8 mouse cellular contexts compared by ENCODE assay signal in the genomic region with DNA sequence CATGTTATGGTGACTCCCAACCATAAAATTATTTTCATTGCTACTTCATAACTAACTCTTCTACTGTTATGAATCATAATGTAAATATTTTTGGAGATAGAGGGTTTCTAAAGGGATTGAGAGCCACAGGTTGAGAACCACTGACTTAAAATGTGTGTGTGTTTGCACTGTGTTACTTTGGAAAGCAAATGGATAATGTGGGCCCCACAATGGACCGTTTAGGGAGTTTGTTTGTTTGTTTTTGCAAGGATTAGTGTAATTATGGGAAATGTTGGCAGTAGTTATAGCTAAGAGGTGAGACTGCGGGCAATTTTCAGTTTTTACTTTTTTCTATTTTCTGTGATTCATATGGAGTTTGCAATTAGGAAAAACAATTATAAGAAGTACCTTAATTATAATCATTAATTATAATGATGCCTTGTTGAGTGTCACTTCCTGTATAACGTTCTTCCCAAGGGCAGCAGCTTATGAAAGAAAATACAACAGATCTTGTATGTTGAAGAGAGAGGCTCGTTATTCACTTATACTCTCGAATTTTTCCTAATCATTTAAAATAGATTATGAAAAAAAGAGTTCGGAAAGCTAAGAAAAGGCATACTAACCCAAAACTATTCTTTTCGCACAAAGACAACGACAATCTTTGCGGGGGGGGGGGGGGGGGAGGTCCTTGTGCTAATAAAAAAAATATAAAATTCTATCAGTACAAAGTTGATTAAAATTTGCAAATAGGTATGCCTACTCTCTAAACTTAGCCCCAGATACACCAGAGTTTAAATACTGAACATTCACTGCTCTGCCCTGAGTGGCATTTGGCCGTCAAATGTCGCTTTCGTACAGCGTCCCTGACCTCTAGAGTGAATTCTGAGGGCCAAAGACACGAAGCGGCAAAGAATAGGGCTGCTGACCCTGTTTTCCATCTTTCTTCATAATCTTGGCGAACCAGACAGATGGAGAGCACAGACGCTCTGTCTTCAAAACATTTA. TPM values are rescaled to one million over a fixed set of nuclear protein-coding genes. Genes with fewer than 3 reads are reported as not detected.
DNase-seq lines count a peak whose midpoint lies in the region; ATAC-seq and TF ChIP-seq lines count a peak whose summit lies in the region.

No protein-coding gene starts in this region.

- H3K9ac ChIP-seq in forebrain, embryonic 13.5 days = peak overlapping the region; percentile 56
- peak overlapping the region; percentile 66 for H3K9ac ChIP-seq in limb, embryonic 14.5 days (ENCODE audit: low read depth, low read length, severe bottlenecking)
- H3K9ac ChIP-seq in neural tube, embryonic 15.5 days (replicated peaks) = peak overlapping the region; percentile 60

- TF ChIP-seq POLR2A in limb, embryonic 14.5 days (IDR thresholded peaks at IDR 0.05; ENCODE audit: borderline replicate concordance, extremely low read depth, insufficient read depth, insufficient read length) = no peak

- intact Hi-C loops in left cerebral cortex, postnatal 36 days (cut with DNase I) = loop anchor here (1.0 to 2.0 kb wide), 2 partner anchors 39 to 128 kb away; no protein-coding TSS in a partner anchor

- DNase-seq in layer of hippocampus, adult 2 months (ENCODE audit: low spot score in 2 of 2) = peak in 1 of 2 experiments; percentile 13
- DNase-seq in layer of hippocampus, adult 8-10 months (ENCODE audit: low spot score in 2 of 2) = no peak
- DNase-seq in adrenal gland, postnatal 36 days = peak; percentile 52 to 58
- DNase-seq in limb, embryonic 14.5 days (ENCODE audit: low spot score) = no peak
- DNase-seq in left cerebral cortex, postnatal 36 days (ENCODE audit: low spot score in 2 of 2) = no peak
- DNase-seq in layer of hippocampus, adult 9-11 months = no peak

- H3K36me3 ChIP-seq in forebrain, embryonic 13.5 days (ENCODE audit: poor library complexity, severe bottlenecking) = peaks cover 14% of the 10 kb centered on the region
- peaks cover 10% of the 10 kb centered on the region for H3K36me3 ChIP-seq in limb, embryonic 14.5 days (ENCODE audit: control insufficient read depth, insufficient read depth, low read length)
- no peaks in the 10 kb centered on the region for H3K36me3 ChIP-seq in neural tube, embryonic 15.5 days

- H3K4me2 ChIP-seq in forebrain, embryonic 13.5 days = peak overlapping the region; percentile 64
- peak overlapping the region; percentile 48 for H3K4me2 ChIP-seq in limb, embryonic 14.5 days (replicated peaks; ENCODE audit: low read depth, low read length, severe bottlenecking)
- H3K4me2 ChIP-seq in neural tube, embryonic 15.5 days = peak overlapping the region; percentile 74

- no peak for TF ChIP-seq CTCF in layer of hippocampus, adult 2 months (conservative IDR thresholded peaks at IDR 0.05)

- peak overlapping the region; percentile 81 for H3K4me3 ChIP-seq in layer of hippocampus, adult 2 months
- H3K4me3 ChIP-seq in forebrain, embryonic 13.5 days = peak overlapping the region; percentile 56
- H3K4me3 ChIP-seq in limb, embryonic 14.5 days (replicated peaks; ENCODE audit: low read length) = peak overlapping the region; percentile 48
- H3K4me3 ChIP-seq in neural tube, embryonic 15.5 days (replicated peaks) = peak overlapping the region; percentile 77

- peak; percentile 65 for ATAC-seq in forebrain, embryonic 13.5 days
- peak; percentile 45 for ATAC-seq in limb, embryonic 14.5 days (ENCODE audit: low FRiP score, low read depth)
- peak; percentile 67 for ATAC-seq in neural tube, embryonic 15.5 days (ENCODE audit: low FRiP score)

- no peaks in the 10 kb centered on the region; the same call in 1 of the 2 replicates for H3K9me3 ChIP-seq in forebrain, embryonic 13.5 days (replicated peaks)
- 0 out of 2 replicates have a peak, but pooled peaks cover 2% of the 10 kb centered on the region for H3K9me3 ChIP-seq in limb, embryonic 14.5 days (ENCODE audit: control insufficient read depth, low read length)
- no peaks in the 10 kb centered on the region for H3K9me3 ChIP-seq in neural tube, embryonic 15.5 days (replicated peaks)

- no peaks in the 10 kb centered on the region for H3K27me3 ChIP-seq in forebrain, embryonic 13.5 days
- no peaks in the 10 kb centered on the region for H3K27me3 ChIP-seq in limb, embryonic 14.5 days (ENCODE audit: control insufficient read depth, insufficient read depth, low read length)
- H3K27me3 ChIP-seq in neural tube, embryonic 15.5 days (replicated peaks) = no peaks in the 10 kb centered on the region

- H3K27ac ChIP-seq in layer of hippocampus, adult 2 months = peak overlapping the region; percentile 58; the same call in 1 of the 2 replicates
- H3K27ac ChIP-seq in forebrain, embryonic 13.5 days = no peak overlapping the region; the same call in 1 of the 2 replicates
- H3K27ac ChIP-seq in limb, embryonic 14.5 days (replicated peaks; ENCODE audit: low read depth, low read length) = peak overlapping the region; percentile 86
- H3K27ac ChIP-seq in neural tube, embryonic 15.5 days (replicated peaks) = peak overlapping the region; percentile 75

- 5% methylated on average over 17 of the region's 17 CpGs for WGBS in forebrain, embryonic 13.5 days
- 3% methylated on average over 17 of the region's 17 CpGs for WGBS in limb, embryonic 14.5 days
- WGBS in neural tube, embryonic 15.5 days = 4% methylated on average over 17 of the region's 17 CpGs

- 0 out of 2 replicates have a peak, but pooled peaks cover 7% of the 10 kb centered on the region for H3K4me1 ChIP-seq in forebrain, embryonic 13.5 days
- H3K4me1 ChIP-seq in limb, embryonic 14.5 days (ENCODE audit: control insufficient read depth, insufficient read depth, low read length) = no peaks in the 10 kb centered on the region
- peaks cover 6% of the 10 kb centered on the region for H3K4me1 ChIP-seq in neural tube, embryonic 15.5 days

RNA-seq across cellular contexts. Expression of gene Trim27, which starts 20.1 kb away (rescaled TPM):
- total RNA-seq in layer of hippocampus, adult 2 months (2021) = 10 to 100 TPM; 38.7 to 39.9 TPM
- 10 to 100 TPM; 37.2 to 44.2 (median 40.2) TPM for total RNA-seq in layer of hippocampus, adult 8-10 months (2022)
- total RNA-seq in adrenal gland, postnatal 36 days (2021) = 10 to 100 TPM; 53.3 to 58.8 TPM
- polyA plus RNA-seq in forebrain, embryonic 13.5 days (2015; fragmentation: Nextera tagmentation; extraction: Ambion mirVana) = 109 and 114 TPM in 2 replicates
- 101 and 110 TPM in 2 replicates for polyA plus RNA-seq in limb, embryonic 14.5 days (2012; rRNA removed)
- 123 and 137 TPM in 2 replicates for polyA plus RNA-seq in limb, embryonic 14.5 days (2014; fragmentation: Nextera tagmentation; extraction: Ambion mirVana)
- 76.1 and 94.7 TPM in 2 replicates for polyA plus RNA-seq in neural tube, embryonic 15.5 days (2015; fragmentation: Nextera tagmentation; extraction: Ambion mirVana)
- total RNA-seq in left cerebral cortex, postnatal 36 days (2021) = 10 to 100 TPM; 34.0 TPM

RNA-seq across cellular contexts. Expression of gene Olfr1368, which starts 53.7 kb away (rescaled TPM):
- total RNA-seq in layer of hippocampus, adult 2 months (2021) = not detected
- not detected for total RNA-seq in layer of hippocampus, adult 8-10 months (2022)
- not detected for total RNA-seq in adrenal gland, postnatal 36 days (2021)
- polyA plus RNA-seq in forebrain, embryonic 13.5 days (2015; fragmentation: Nextera tagmentation; extraction: Ambion mirVana) = not detected in 2 replicates
- not detected in 2 replicates for polyA plus RNA-seq in limb, embryonic 14.5 days (2012; rRNA removed)
- polyA plus RNA-seq in limb, embryonic 14.5 days (2014; fragmentation: Nextera tagmentation; extraction: Ambion mirVana) = not detected in 2 replicates
- not detected in 2 replicates for polyA plus RNA-seq in neural tube, embryonic 15.5 days (2015; fragmentation: Nextera tagmentation; extraction: Ambion mirVana)
- not detected for total RNA-seq in left cerebral cortex, postnatal 36 days (2021)

Comparison
In these comparisons a context has a peak if more than half of its experiments do, and no peak if none do; other contexts are left out.
1. DNase-seq: peak in adrenal gland, postnatal 36 days (2 of 2); none in layer of hippocampus, adult 8-10 months (0 of 2), limb, embryonic 14.5 days (single experiment), left cerebral cortex, postnatal 36 days (0 of 2) and layer of hippocampus, adult 9-11 months (single experiment).
2. Peak in every context shown above with its lines, with median percentiles within 50 percentile points of each other: H3K4me3 ChIP-seq, ATAC-seq, H3K4me2 ChIP-seq and H3K9ac ChIP-seq.